Comparison of ENCODE assay signal across 8 mouse cellular contexts in genomic region chr7:101108653-101109005, GRCm38 (mm10). TPM values are rescaled to one million over a fixed set of nuclear protein-coding genes. Genes with fewer than 3 reads are reported as not detected.
A peak's percentile ranks its signal among the peaks of the same experiment; 100 is the strongest.
DNase-seq lines count a peak whose midpoint lies in the region; ATAC-seq and TF ChIP-seq lines count a peak whose summit lies in the region.

No protein-coding gene starts in this region.

- peak overlapping the region; percentile 79 for H3K4me2 ChIP-seq in embryonic facial prominence, embryonic 13.5 days
- peak overlapping the region; percentile 70 for H3K4me2 ChIP-seq in hindbrain, embryonic 14.5 days (replicated peaks)

- peaks cover 16% of the 10 kb centered on the region for H3K36me3 ChIP-seq in embryonic facial prominence, embryonic 13.5 days
- peaks cover 16% of the 10 kb centered on the region for H3K36me3 ChIP-seq in hindbrain, embryonic 14.5 days (replicated peaks; ENCODE audit: control insufficient read depth, insufficient read depth)
- H3K36me3 ChIP-seq in midbrain, embryonic 10.5 days: peaks cover 27% of the 10 kb centered on the region

- CTCF ChIA-PET in Patski (lab: Charles Lee): interaction anchor here (0.7 to 1.2 kb wide), 2 partner anchors 19 to 128 kb away, joined by 3 to 5 read pairs; no protein-coding TSS in a partner anchor

- TF ChIP-seq CTCF in Patski (IDR thresholded peaks at IDR 0.05): no peak

- 0% methylated on average over 14 of the region's 35 CpGs for WGBS in embryonic facial prominence, embryonic 13.5 days
- under 1% methylated on average over 18 of the region's 35 CpGs for WGBS in hindbrain, embryonic 14.5 days
- WGBS in midbrain, embryonic 10.5 days: under 1% methylated on average over 20 of the region's 35 CpGs

- H3K9ac ChIP-seq in embryonic facial prominence, embryonic 13.5 days: peak overlapping the region; percentile 90
- peak overlapping the region; percentile 95 for H3K9ac ChIP-seq in hindbrain, embryonic 14.5 days

- H3K27me3 ChIP-seq in Patski: no peaks in the 10 kb centered on the region
- H3K27me3 ChIP-seq in embryonic facial prominence, embryonic 13.5 days: no peaks in the 10 kb centered on the region
- H3K27me3 ChIP-seq in hindbrain, embryonic 14.5 days (ENCODE audit: control insufficient read depth, insufficient read depth, low read length): no peaks in the 10 kb centered on the region
- H3K27me3 ChIP-seq in midbrain, embryonic 10.5 days (ENCODE audit: low read depth, poor library complexity, severe bottlenecking): no peaks in the 10 kb centered on the region

- H3K4me1 ChIP-seq in embryonic facial prominence, embryonic 13.5 days: peaks cover 17% of the 10 kb centered on the region
- peaks cover 17% of the 10 kb centered on the region for H3K4me1 ChIP-seq in hindbrain, embryonic 14.5 days (replicated peaks; ENCODE audit: control insufficient read depth, insufficient read depth, low read length)
- peaks cover 29% of the 10 kb centered on the region for H3K4me1 ChIP-seq in midbrain, embryonic 10.5 days

- H3K9me3 ChIP-seq in embryonic facial prominence, embryonic 13.5 days: no peaks in the 10 kb centered on the region
- H3K9me3 ChIP-seq in hindbrain, embryonic 14.5 days (ENCODE audit: control insufficient read depth, low read length): no peaks in the 10 kb centered on the region
- H3K9me3 ChIP-seq in midbrain, embryonic 10.5 days (replicated peaks): no peaks in the 10 kb centered on the region

- ATAC-seq in Patski: peak; percentile 52
- no peak for ATAC-seq in embryonic facial prominence, embryonic 13.5 days (ENCODE audit: insufficient number of reproducible peaks, insufficient read depth, low FRiP score, low TSS enrichment, low read depth)
- no peak for ATAC-seq in hindbrain, embryonic 14.5 days (ENCODE audit: low FRiP score)

- in situ Hi-C loops in Patski (cut with MboI; ENCODE audit: low pct_unique_long_range_greater_than_20kb): loop anchor here (5.0 kb wide), 1 partner anchor 41 kb away; no protein-coding TSS in a partner anchor

- POLR2A ChIA-PET in Patski (lab: Charles Lee): interaction anchor here (0.7 to 1.1 kb wide), 5 partner anchors 16 to 149 kb away, joined by 3 to 8 read pairs (median 6); partner anchors contain the start of gene Fchsd2

- DNase-seq in layer of hippocampus, postnatal 25 days (ENCODE audit: extremely low spot score in 1 of 2, low spot score in 1 of 2): peak; percentile 62 to 68
- DNase-seq in layer of hippocampus, adult 11-12 months (ENCODE audit: low spot score): no peak
- no peak for DNase-seq in Patski (ENCODE audit: low read depth, low spot score)
- no peak for DNase-seq in hindbrain, embryonic 14.5 days (ENCODE audit: low spot score)
- DNase-seq in midbrain, embryonic 10.5 days (ENCODE audit: low spot score): peak; percentile 87
- DNase-seq in urinary bladder, postnatal 10 days (ENCODE audit: low spot score): peak; percentile 31
- DNase-seq in yolk sac, embryonic 10.5 days (ENCODE audit: low spot score): no peak

- H3K4me3 ChIP-seq in embryonic facial prominence, embryonic 13.5 days: peak overlapping the region; percentile 85
- peak overlapping the region; percentile 80 for H3K4me3 ChIP-seq in hindbrain, embryonic 14.5 days (replicated peaks; ENCODE audit: low read length)
- peak overlapping the region; percentile 90 for H3K4me3 ChIP-seq in midbrain, embryonic 10.5 days

- H3K27ac ChIP-seq in embryonic facial prominence, embryonic 13.5 days: peak overlapping the region; percentile 99
- H3K27ac ChIP-seq in hindbrain, embryonic 14.5 days: peak overlapping the region; percentile 100
- peak overlapping the region; percentile 94 for H3K27ac ChIP-seq in midbrain, embryonic 10.5 days (replicated peaks)

RNA-seq across cellular contexts. Expression of gene Fchsd2, which starts 16.0 kb away (rescaled TPM):
- 10 to 100 TPM; 33.0 to 41.8 TPM for total RNA-seq in layer of hippocampus, postnatal 25 days (2021)
- 14.0 TPM for polyA plus RNA-seq in Patski (2021)
- polyA plus RNA-seq in embryonic facial prominence, embryonic 13.5 days (2015; fragmentation: Nextera tagmentation; extraction: Ambion mirVana): 24.9 and 29.1 TPM in 2 replicates
- polyA plus RNA-seq in hindbrain, embryonic 14.5 days (2014; fragmentation: Nextera tagmentation; extraction: Ambion mirVana): 48.2 and 51.5 TPM in 2 replicates
- polyA plus RNA-seq in midbrain, embryonic 10.5 days (2016; fragmentation: Nextera tagmentation; extraction: Ambion mirVana): 19.0 and 21.2 TPM in 2 replicates

Comparison
In these comparisons a context has a peak if more than half of its experiments do, and no peak if none do; other contexts are left out.
1. DNase-seq: peak in layer of hippocampus, postnatal 25 days (2 of 2), midbrain, embryonic 10.5 days (single experiment) and urinary bladder, postnatal 10 days (single experiment); none in layer of hippocampus, adult 11-12 months (single experiment), Patski (single experiment), hindbrain, embryonic 14.5 days (single experiment) and yolk sac, embryonic 10.5 days (single experiment).
2. Peak in every context shown above with its lines, with median percentiles within 50 percentile points of each other: H3K27ac ChIP-seq and H3K4me3 ChIP-seq.